8 mouse cellular contexts compared by ENCODE assay signal in the genomic region with DNA sequence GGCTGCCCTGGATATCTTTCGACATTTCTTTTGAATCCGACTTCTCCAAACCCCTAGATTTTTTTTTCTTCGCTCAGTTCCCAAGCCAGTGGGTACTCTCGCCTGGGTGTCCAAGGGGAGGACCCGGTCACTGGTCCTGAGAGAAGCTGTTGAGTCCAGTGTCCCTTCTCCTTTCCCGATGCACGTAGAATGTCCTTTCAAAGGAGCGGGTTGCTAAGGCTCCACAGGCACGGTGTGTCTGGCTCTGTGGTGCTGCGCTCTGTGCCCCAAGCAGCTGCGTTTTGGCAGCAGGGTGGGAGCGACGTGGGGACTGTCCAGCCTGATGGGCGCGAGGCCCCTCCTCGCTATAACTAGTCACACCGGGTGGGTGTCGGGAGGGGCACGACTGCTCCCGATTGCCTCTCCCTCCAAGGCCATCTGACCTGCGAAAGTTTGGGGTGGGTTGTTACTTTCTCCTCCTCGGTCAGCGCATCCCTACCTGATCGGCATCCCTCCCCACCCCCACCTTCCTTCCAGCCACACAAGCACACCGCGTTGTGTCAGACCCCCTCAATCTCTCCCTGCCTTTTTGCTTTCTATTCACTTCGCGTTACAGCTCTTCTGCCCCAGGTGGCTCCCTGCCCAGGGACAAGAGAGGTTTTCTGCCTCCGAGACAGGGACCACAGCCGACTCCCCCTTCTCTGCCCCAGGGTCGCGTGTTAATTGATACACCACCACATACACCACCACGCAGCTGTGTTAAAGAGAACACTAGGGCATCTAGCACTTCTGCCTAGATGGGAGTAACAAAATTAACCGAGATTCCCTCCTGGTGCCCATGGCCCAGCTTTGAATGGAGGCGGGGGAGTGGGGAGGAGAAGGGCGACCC. TPM values are rescaled to one million over a fixed set of nuclear protein-coding genes. Genes with fewer than 3 reads are reported as not detected.
DNase-seq lines count a peak whose midpoint lies in the region; ATAC-seq and TF ChIP-seq lines count a peak whose summit lies in the region.

No protein-coding gene starts in this region.

- no peak overlapping the region for H3K27ac ChIP-seq in cortical plate, adult 2 months (ENCODE audit: insufficient read depth, low read length)
- H3K27ac ChIP-seq in heart, embryonic 10.5 days: peak overlapping the region; percentile 77; the same call in 1 of the 2 replicates
- H3K27ac ChIP-seq in limb, embryonic 10.5 days: peak overlapping the region; percentile 72

- peaks cover 26% of the 10 kb centered on the region for H3K27me3 ChIP-seq in heart, embryonic 10.5 days (ENCODE audit: insufficient read depth, poor library complexity, severe bottlenecking)
- peaks cover 56% of the 10 kb centered on the region for H3K27me3 ChIP-seq in limb, embryonic 10.5 days (ENCODE audit: low read depth, poor library complexity, severe bottlenecking)
- H3K27me3 ChIP-seq in myocyte (ENCODE audit: control insufficient read depth, insufficient read depth, insufficient read length): peaks cover 26% of the 10 kb centered on the region

- H3K9me3 ChIP-seq in heart, embryonic 10.5 days: no peaks in the 10 kb centered on the region
- H3K9me3 ChIP-seq in limb, embryonic 10.5 days (replicated peaks): no peaks in the 10 kb centered on the region

- no peaks in the 10 kb centered on the region for H3K36me3 ChIP-seq in heart, embryonic 10.5 days
- H3K36me3 ChIP-seq in limb, embryonic 10.5 days: no peaks in the 10 kb centered on the region
- H3K36me3 ChIP-seq in myocyte (ENCODE audit: control insufficient read depth, insufficient read depth): no peaks in the 10 kb centered on the region

- no peak for ATAC-seq in erythroid progenitor cell, adult 5-6 weeks (replicated peaks; ENCODE audit: low FRiP score, poor library complexity, severe bottlenecking)

- no peak overlapping the region for H3ac ChIP-seq in myocyte (ENCODE audit: control insufficient read depth, insufficient read length)

- peak overlapping the region; percentile 45 for H3K4me2 ChIP-seq in myocyte (ENCODE audit: low read depth)

- no peak for TF ChIP-seq POLR2A in cortical plate, adult 2 months (IDR thresholded peaks at IDR 0.05; ENCODE audit: extremely low read depth, insufficient read depth, low read length)
- no peak for TF ChIP-seq POLR2A in myocyte (IDR thresholded peaks at IDR 0.05; ENCODE audit: insufficient read length, low read depth)

- H3K4me3 ChIP-seq in cortical plate, adult 2 months (ENCODE audit: insufficient read depth, low read length): peak overlapping the region; percentile 76
- H3K4me3 ChIP-seq in heart, embryonic 10.5 days: peak overlapping the region; percentile 78
- H3K4me3 ChIP-seq in limb, embryonic 10.5 days: peak overlapping the region; percentile 77
- H3K4me3 ChIP-seq in myocyte: no peak overlapping the region

- H3K79me2 ChIP-seq in myocyte (ENCODE audit: control insufficient read depth, insufficient read depth): no peaks in the 10 kb centered on the region

- DNase-seq in kidney, postnatal 10 days: peak; percentile 37
- DNase-seq in kidney, postnatal 36 days: no peak
- no peak for DNase-seq in heart, embryonic 10.5 days (ENCODE audit: low spot score)
- DNase-seq in limb, embryonic 10.5 days (ENCODE audit: low spot score): peak; percentile 55
- no peak for DNase-seq in cerebellum, adult 9-11 months

- 2% methylated on average over 36 of the region's 36 CpGs for WGBS in heart, embryonic 10.5 days
- WGBS in limb, embryonic 10.5 days: 1% methylated on average over 36 of the region's 36 CpGs

- TF ChIP-seq CTCF in cortical plate, adult 2 months (IDR thresholded peaks at IDR 0.05; ENCODE audit: extremely low read depth, insufficient read depth, low read length): no peak

- no peaks in the 10 kb centered on the region for H3K4me1 ChIP-seq in cortical plate, adult 2 months (ENCODE audit: control insufficient read depth, insufficient read depth, low read length)
- peaks cover 13% of the 10 kb centered on the region for H3K4me1 ChIP-seq in heart, embryonic 10.5 days
- peaks cover 27% of the 10 kb centered on the region for H3K4me1 ChIP-seq in limb, embryonic 10.5 days

TF ChIP-seq in myocyte, 11 proteins besides CTCF, POLR2A, EP300 and RAD21:
- TF ChIP-seq MYOD1 (IDR thresholded peaks at IDR 0.05; ENCODE audit: control insufficient read depth in 1 of 3, insufficient read length in 2 of 3, low read depth in 2 of 3) (no peak), TCF12 (IDR thresholded peaks at IDR 0.05; ENCODE audit: insufficient read depth, poor library complexity, severe bottlenecking) (no peak), TCF3 (IDR thresholded peaks at IDR 0.05; ENCODE audit: insufficient read length, low read depth) (no peak), POLR2AphosphoS2 (IDR thresholded peaks at IDR 0.05; ENCODE audit: insufficient read length, low read depth) (no peak), REST (IDR thresholded peaks at IDR 0.05; ENCODE audit: insufficient read depth, insufficient read length) (no peak), CEBPB (IDR thresholded peaks at IDR 0.05; ENCODE audit: insufficient read depth, poor library complexity, severe bottlenecking) (no peak), MYOG (IDR thresholded peaks at IDR 0.05; ENCODE audit: control insufficient read depth in 1 of 3, insufficient read depth in 1 of 3, insufficient read length in 2 of 3, low read depth in 2 of 3) (no peak), SRF (IDR thresholded peaks at IDR 0.05; ENCODE audit: control insufficient read depth, insufficient read length, low read depth) (no peak), E2F4 (IDR thresholded peaks at IDR 0.05; ENCODE audit: insufficient read depth) (no peak), MAX (IDR thresholded peaks at IDR 0.05; ENCODE audit: low read depth) (no peak), USF1 (IDR thresholded peaks at IDR 0.05; ENCODE audit: low read depth) (no peak)

RNA-seq across cellular contexts. Expression of a gene that starts 0.8 kb away (rescaled TPM):
- 6.8 and 6.9 TPM in 2 replicates for polyA plus RNA-seq in cortical plate, adult 2 months (2012; rRNA removed)
- polyA plus RNA-seq in heart, embryonic 10.5 days (2016; fragmentation: Nextera tagmentation; extraction: Ambion mirVana): 2.9 and 3.7 TPM in 2 replicates
- polyA plus RNA-seq in limb, embryonic 10.5 days (2016; fragmentation: Nextera tagmentation; extraction: Ambion mirVana): 1.2 and 1.5 TPM in 2 replicates
- polyA plus RNA-seq in myocyte (2012; fragmentation: generic; extraction: Trizol): not detected
- total RNA-seq in erythroid progenitor cell, adult 5-6 weeks (2015; ENCODE audit: low replicate concordance): not detected in 2 replicates
- not detected in 2 replicates for total RNA-seq in erythroid progenitor cell, adult 5-6 weeks (2017; ENCODE audit: low replicate concordance)

Comparison
In these comparisons a context has a peak if more than half of its experiments do, and no peak if none do; other contexts are left out.
1. DNase-seq: peak in kidney, postnatal 10 days (single experiment) and limb, embryonic 10.5 days (single experiment); none in kidney, postnatal 36 days (0 of 2), heart, embryonic 10.5 days (single experiment) and cerebellum, adult 9-11 months (single experiment).